Mouse (Mus musculus) neural tube, embryonic 14.5 days (tissue): ENCODE data around the gene Cd44. TPM values are rescaled to one million over a fixed set of nuclear protein-coding genes. Genes with fewer than 3 reads are reported as not detected.

ENCODE experiments used
- ATAC-seq: fragments of 200-750 bp; cut with Nextera tagmentation; 2 replicates; pipeline ENCODE4 v1.8.0; 2017; ENCODE audit warnings: low read depth, mild to moderate bottlenecking, moderate TSS enrichment, moderate library complexity
- H3K27ac ChIP-seq: fragments of 300-500 bp; sonication (generic); 2 replicates; pipeline ENCODE4 v1.5.1; 2014; ENCODE audit warnings: low read depth, mild to moderate bottlenecking, control low read depth, low read length, moderate library complexity, mixed read lengths
- H3K27me3 ChIP-seq: fragments of 300-500 bp; sonication (generic); 2 replicates; pipeline ENCODE4 v1.6.1; 2014; ENCODE audit warnings: low read length; ENCODE audit not compliant: control insufficient read depth, insufficient read depth
- H3K36me3 ChIP-seq: fragments of 300-500 bp; sonication (generic); 2 replicates; pipeline ENCODE4 v1.6.1; 2014; ENCODE audit warnings: low read length, mixed read lengths; ENCODE audit not compliant: control insufficient read depth, insufficient read depth
- H3K4me1 ChIP-seq: fragments of 300-500 bp; sonication (generic); 2 replicates; pipeline ENCODE4 v1.6.1; 2014; ENCODE audit warnings: low read length; ENCODE audit not compliant: control insufficient read depth, insufficient read depth
- H3K4me2 ChIP-seq: fragments of 300-500 bp; sonication (generic); 2 replicates; pipeline ENCODE4 v1.6.1; 2014; ENCODE audit warnings: mild to moderate bottlenecking, low read depth, low read length, control low read depth
- H3K4me3 ChIP-seq: fragments of 300-500 bp; sonication (generic); 2 replicates; pipeline ENCODE4 v1.5.1; 2014; ENCODE audit warnings: low read depth, low read length, control low read depth, mixed read lengths
- H3K9ac ChIP-seq: fragments of 300-500 bp; sonication (generic); replicated peaks from 2 replicates; pipeline ENCODE4 v1.6.1; 2014; ENCODE audit warnings: low read depth, mild to moderate bottlenecking, control low read depth, low read length, mixed read lengths
- H3K9me3 ChIP-seq: fragments of 300-500 bp; sonication (generic); 2 replicates; pipeline ENCODE4 v1.6.1; 2016; ENCODE audit warnings: low read length; ENCODE audit not compliant: control insufficient read depth
- WGBS: fragments of 180-500 bp; shearing (Covaris S2); extraction: QIAGEN DNeasy Blood & Tissue Kit; methylation state at CpG from one replicate; pipeline ENCODE4 v1.1.7; 2014; 5-methylcytosine and 5-hydroxymethylcytosine counted together
- polyA plus RNA-seq: library from polyadenylated mRNA; unstranded; fragments of >200 nt; fragmentation: Nextera tagmentation; extraction: Ambion mirVana; gene quantifications from 2 replicates; pipeline ENCODE4 v1.2.1, GENCODE M21; 2014

The Cd44 gene
- polyA plus RNA-seq, 1 experiment from 2014 or later = 4.5 TPM

DNA sequence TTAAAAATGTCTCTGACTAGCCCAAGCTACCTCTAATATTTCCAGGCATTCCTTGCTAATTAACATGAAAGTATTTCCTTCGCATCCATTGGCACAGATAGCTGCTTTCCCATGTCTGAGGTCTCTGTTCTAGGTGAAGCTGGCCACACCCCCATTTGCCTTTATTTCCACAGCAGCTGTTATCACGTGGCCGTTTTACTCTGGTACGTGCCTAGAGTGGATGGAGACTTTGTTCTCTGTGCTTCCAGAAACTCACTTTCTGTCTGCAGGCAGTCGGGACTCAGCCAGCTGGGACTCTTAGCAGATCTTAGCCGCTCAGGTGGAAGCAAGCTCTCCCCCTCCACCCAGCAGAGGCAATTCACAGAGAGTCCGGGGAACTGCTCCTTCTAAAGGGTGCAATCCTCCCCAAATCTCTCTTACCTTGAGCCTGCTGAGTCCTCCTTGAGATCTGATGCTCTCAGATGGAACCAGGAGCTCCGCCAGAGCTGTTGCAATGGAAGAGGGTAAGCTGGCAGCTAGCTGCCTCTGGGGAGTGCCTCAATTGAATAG lies 39.4 kb upstream of the Cd44 start:
- Histone ChIP-seq H3K27ac (no peak overlapping the region), H3K4me1 (0 out of 2 replicates have a peak, but pooled peaks cover 4% of the 10 kb centered on the region), H3K4me3 (no peak overlapping the region), H3K9ac (no peak overlapping the region), H3K4me2 (no peak overlapping the region), H3K36me3 (no peaks in the 10 kb centered on the region), H3K9me3 (no peaks in the 10 kb centered on the region), H3K27me3 (no peaks in the 10 kb centered on the region)
- 25% methylated on average over 8 of the region's 8 CpGs for WGBS
- ATAC-seq = no peak

DNA sequence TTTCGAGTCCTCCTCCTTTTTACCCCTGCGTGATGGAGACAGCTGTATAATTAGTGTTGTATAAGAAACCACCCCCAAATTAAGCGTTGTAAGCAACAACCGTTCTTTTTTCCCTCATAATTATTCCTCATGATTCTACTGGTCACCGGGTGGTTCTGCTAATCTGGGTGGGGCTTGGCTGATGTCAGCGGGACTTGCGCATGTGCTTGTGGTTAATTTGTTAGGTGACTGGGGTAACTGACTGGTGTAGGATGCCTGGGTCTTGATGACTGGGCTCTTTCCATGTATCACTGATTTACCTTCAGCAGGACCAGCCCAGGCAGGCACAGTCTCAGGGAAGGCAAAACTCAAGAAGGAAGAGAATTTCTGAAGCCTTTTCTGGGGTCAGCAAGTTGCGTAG lies 38.7 kb upstream of the Cd44 start:
- Histone ChIP-seq H3K27ac (no peak overlapping the region), H3K4me2 (no peak overlapping the region), H3K4me3 (no peak overlapping the region), H3K27me3 (no peaks in the 10 kb centered on the region), H3K9me3 (no peaks in the 10 kb centered on the region), H3K9ac (no peak overlapping the region), H3K4me1 (0 out of 2 replicates have a peak, but pooled peaks cover 4% of the 10 kb centered on the region), H3K36me3 (no peaks in the 10 kb centered on the region)
- no peak for ATAC-seq
- 89% methylated on average over 8 of the region's 8 CpGs for WGBS

DNA sequence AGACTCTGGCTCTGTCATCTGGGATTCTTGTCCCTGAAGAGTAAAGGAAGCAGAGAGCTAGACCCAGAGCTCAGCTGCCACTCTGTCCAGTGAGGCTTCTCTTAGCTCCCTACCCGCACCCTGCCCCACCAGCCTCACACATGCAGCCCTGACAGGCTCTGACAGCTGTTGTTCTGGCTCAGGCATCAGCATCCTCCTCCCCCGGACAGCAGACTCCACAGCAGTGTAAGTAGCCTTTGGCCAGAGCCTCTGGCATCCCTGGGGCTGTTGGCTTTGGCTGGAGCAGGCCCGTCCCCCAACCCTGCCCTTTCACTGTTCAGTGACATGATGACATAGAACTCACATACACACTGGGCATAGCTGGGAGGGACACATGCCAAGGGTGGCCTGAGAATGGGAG lies 35.4 kb upstream of the Cd44 start:
- ATAC-seq = peak; percentile 14; the same call in 1 of the 2 replicates
- H3K27ac ChIP-seq = no peak overlapping the region
- H3K4me1 ChIP-seq = no peaks in the 10 kb centered on the region
- no peaks in the 10 kb centered on the region for H3K36me3 ChIP-seq
- WGBS = 68% methylated on average over 3 of the region's 3 CpGs
- no peaks in the 10 kb centered on the region for H3K9me3 ChIP-seq
- H3K27me3 ChIP-seq = no peaks in the 10 kb centered on the region
- H3K9ac ChIP-seq = no peak overlapping the region
- no peak overlapping the region for H3K4me3 ChIP-seq
- H3K4me2 ChIP-seq = no peak overlapping the region

DNA sequence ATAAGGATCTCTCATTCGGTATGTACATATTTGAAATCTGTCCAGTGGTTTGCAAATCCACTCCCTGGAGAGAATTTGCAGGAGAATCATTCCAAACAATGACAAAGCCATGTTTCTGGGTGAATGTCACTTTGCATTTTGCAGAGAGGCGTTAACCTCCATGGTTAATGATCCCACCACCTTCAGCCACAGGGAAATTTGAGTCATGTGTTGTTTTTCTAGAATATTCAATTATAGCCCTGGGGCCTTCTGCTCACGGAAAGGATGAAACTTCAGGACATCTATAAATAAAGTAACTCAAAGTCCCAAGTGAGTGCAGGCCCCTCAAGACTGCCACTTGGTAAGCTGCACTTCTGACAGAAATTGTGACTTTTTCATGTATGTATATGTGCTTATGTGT lies 33.4 kb upstream of the Cd44 start:
- Histone ChIP-seq H3K27me3 (no peaks in the 10 kb centered on the region), H3K27ac (no peak overlapping the region), H3K9me3 (no peaks in the 10 kb centered on the region), H3K9ac (no peak overlapping the region), H3K4me3 (no peak overlapping the region), H3K36me3 (no peaks in the 10 kb centered on the region), H3K4me1 (no peaks in the 10 kb centered on the region), H3K4me2 (no peak overlapping the region)
- ATAC-seq = no peak
- WGBS = 82% methylated on average over 3 of the region's 3 CpGs

DNA sequence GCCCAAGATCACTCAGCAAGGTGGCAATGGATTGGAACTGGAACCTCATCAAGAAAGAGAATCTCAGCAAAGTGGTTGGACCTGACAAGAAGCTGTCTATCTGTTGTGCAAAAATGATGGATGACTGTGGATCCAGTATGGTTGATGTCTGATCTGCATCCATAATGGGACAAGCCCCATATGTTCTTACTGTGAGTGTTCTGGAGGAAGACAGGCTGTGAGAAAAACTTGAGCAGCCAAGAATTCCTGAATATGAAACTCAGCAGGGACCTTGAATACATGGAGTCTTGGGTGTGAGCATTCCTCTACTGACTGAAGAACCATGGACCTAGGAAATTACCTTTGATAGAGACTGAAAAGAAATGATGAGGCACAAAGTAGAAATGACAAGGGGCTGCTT lies 32.3 kb upstream of the Cd44 start:
- Histone ChIP-seq H3K36me3 (no peaks in the 10 kb centered on the region), H3K4me3 (no peak overlapping the region), H3K9ac (no peak overlapping the region), H3K4me1 (no peaks in the 10 kb centered on the region), H3K9me3 (no peaks in the 10 kb centered on the region), H3K27ac (no peak overlapping the region), H3K4me2 (no peak overlapping the region), H3K27me3 (no peaks in the 10 kb centered on the region)
- no peak for ATAC-seq

DNA sequence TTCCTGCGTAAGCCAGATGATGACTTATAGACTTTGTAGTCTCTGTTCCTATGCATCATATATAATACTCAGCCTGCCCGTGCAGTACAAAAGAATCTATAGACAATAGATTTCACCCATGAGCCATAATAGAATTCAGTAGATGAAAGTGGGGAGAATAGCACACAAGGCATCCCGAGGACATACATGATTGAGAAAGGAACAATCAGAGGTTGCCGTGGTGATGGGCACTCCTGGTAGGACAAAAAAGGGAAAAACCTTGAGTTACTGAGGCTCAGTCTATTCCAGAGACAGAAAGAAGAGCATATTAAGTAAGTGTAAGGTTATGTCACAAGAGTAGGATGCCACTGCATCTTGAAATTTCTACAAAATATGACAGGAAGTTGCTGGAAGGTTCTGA lies 31.7 kb upstream of the Cd44 start:
- no peaks in the 10 kb centered on the region for H3K36me3 ChIP-seq
- no peaks in the 10 kb centered on the region for H3K27me3 ChIP-seq
- peak; percentile 51; the same call in 1 of the 2 replicates for ATAC-seq
- no peak overlapping the region for H3K4me3 ChIP-seq
- 25% methylated on average over 4 of the region's 4 CpGs for WGBS
- H3K9me3 ChIP-seq = no peaks in the 10 kb centered on the region
- H3K4me2 ChIP-seq = no peak overlapping the region
- H3K9ac ChIP-seq = no peak overlapping the region
- no peaks in the 10 kb centered on the region for H3K4me1 ChIP-seq
- H3K27ac ChIP-seq = no peak overlapping the region; the same call in 1 of the 2 replicates

DNA sequence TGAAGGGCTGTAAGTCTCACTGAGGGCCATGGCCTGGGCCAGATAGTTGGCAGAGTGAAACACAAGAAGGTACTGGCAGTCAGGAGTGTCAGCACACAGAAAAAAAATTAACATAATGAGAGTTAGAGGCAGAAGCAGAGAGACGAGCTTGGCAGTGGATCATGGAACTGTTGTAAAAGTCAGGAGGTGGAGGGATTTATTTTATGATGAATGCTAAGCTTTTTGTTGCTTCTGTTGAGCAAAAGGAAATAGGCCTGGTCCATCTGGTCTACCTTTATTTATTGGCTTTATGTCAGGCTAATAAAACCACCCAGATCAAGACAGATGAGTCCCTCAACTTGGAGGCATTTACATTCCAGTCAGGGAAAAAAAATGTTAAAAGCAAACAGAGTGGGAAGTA lies 31.2 kb upstream of the Cd44 start:
- Histone ChIP-seq H3K9me3 (no peaks in the 10 kb centered on the region), H3K4me2 (no peak overlapping the region), H3K27me3 (no peaks in the 10 kb centered on the region), H3K4me1 (no peaks in the 10 kb centered on the region), H3K4me3 (no peak overlapping the region), H3K27ac (no peak overlapping the region), H3K9ac (no peak overlapping the region), H3K36me3 (no peaks in the 10 kb centered on the region)
- ATAC-seq = peak; percentile 41; the same call in 1 of the 2 replicates
- WGBS = 6% methylated on average over 1 of the region's 1 CpGs

DNA sequence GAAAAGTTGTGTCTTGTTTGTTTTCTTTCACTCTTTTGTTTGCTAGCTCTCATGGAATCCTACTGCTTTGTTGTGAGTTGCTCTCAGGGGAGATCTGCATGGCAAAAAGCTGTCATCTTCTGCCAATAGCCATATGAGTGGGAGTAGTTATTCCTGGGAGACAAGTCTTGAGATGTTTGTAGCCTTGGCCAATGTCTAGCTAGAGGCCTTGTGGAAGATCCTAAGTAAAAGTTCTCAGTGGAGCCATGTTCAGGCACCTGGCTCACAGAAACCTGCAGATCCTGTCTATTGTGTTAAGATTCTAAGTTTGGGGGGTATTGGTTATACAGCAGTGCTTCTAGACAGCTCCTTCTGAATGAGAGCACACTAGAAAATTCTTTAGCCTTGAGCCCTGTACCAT lies 26.7 kb upstream of the Cd44 start:
- no peak overlapping the region for H3K27ac ChIP-seq
- H3K4me1 ChIP-seq = no peaks in the 10 kb centered on the region
- ATAC-seq = no peak
- no peak overlapping the region for H3K4me3 ChIP-seq
- no peak overlapping the region for H3K9ac ChIP-seq
- H3K9me3 ChIP-seq = no peaks in the 10 kb centered on the region
- H3K36me3 ChIP-seq = no peaks in the 10 kb centered on the region
- no peak overlapping the region for H3K4me2 ChIP-seq
- no peaks in the 10 kb centered on the region for H3K27me3 ChIP-seq

DNA sequence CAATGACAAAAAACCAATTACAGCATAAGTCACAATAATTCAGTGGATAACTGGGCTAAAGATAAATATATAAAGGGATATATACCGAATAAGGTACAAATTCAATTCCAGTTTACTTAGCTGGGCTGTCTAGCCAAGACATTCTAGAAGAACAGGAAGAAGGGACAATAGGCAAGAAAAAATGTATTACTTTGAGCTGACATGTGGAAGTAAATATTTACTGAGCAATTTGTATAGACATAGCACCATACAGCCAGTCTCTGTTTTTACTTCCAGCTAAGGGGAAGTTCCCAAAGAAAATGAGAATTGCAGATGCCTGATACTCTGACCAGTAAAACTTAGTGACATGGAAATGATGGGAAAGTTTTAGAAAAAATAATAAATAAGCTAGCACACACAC lies 23.0 kb upstream of the Cd44 start:
- no peaks in the 10 kb centered on the region for H3K4me1 ChIP-seq
- no peaks in the 10 kb centered on the region for H3K9me3 ChIP-seq
- no peak overlapping the region for H3K9ac ChIP-seq
- no peaks in the 10 kb centered on the region for H3K36me3 ChIP-seq
- H3K4me2 ChIP-seq = no peak overlapping the region
- no peak overlapping the region for H3K4me3 ChIP-seq
- no peak overlapping the region for H3K27ac ChIP-seq
- H3K27me3 ChIP-seq = no peaks in the 10 kb centered on the region
- 92% methylated on average over 1 of the region's 1 CpGs for WGBS
- ATAC-seq = no peak
